Mouse (Mus musculus) intestine, embryonic 14.5 days (tissue): Measurements from ENCODE around the gene Acadl. TPM values are rescaled to one million over a fixed set of nuclear protein-coding genes. Genes with fewer than 3 reads are reported as not detected.

Experiments
- ATAC-seq: fragments of 200-750 bp; cut with Nextera tagmentation; replicated peaks from 2 replicates; pipeline ENCODE4 v1.8.0; 2017; ENCODE audit warnings: low read depth, moderate number of reproducible peaks, moderate TSS enrichment, moderate library complexity; ENCODE audit not compliant: low FRiP score, low TSS enrichment
- DNase-seq: peaks from one replicate; pipeline ENCODE4 v3.0.0-alpha.2; 2018; ENCODE audit warnings: low spot score
- H3K27ac ChIP-seq: fragments of 300-500 bp; sonication (generic); 2 replicates; pipeline ENCODE4 v1.5.1; 2014; ENCODE audit warnings: low read depth, mild to moderate bottlenecking, control low read depth
- H3K27me3 ChIP-seq: fragments of 300-500 bp; sonication (generic); replicated peaks from 2 replicates; pipeline ENCODE4 v1.6.1; 2014; ENCODE audit warnings: low read length, control low read depth; ENCODE audit not compliant: control insufficient read depth, insufficient read depth
- H3K36me3 ChIP-seq: fragments of 300-500 bp; sonication (generic); 2 replicates; pipeline ENCODE4 v1.6.1; 2014; ENCODE audit warnings: low read length, control low read depth; ENCODE audit not compliant: control insufficient read depth, insufficient read depth
- H3K4me1 ChIP-seq: fragments of 300-500 bp; sonication (generic); replicated peaks from 2 replicates; pipeline ENCODE4 v1.6.1; 2014; ENCODE audit warnings: low read length, control low read depth, mixed read lengths; ENCODE audit not compliant: control insufficient read depth, insufficient read depth
- H3K4me2 ChIP-seq: fragments of 300-500 bp; sonication (generic); 2 replicates; pipeline ENCODE4 v1.6.1; 2014; ENCODE audit warnings: low read length
- H3K4me3 ChIP-seq: fragments of 300-500 bp; sonication (generic); 2 replicates; pipeline ENCODE4 v1.5.1; 2014; ENCODE audit warnings: low read depth, low read length, control low read depth, mixed read lengths
- H3K9ac ChIP-seq: fragments of 300-500 bp; sonication (generic); 2 replicates; pipeline ENCODE4 v1.6.1; 2014; ENCODE audit warnings: mild to moderate bottlenecking, low read length
- H3K9me3 ChIP-seq: fragments of 300-500 bp; sonication (generic); 2 replicates; pipeline ENCODE4 v1.6.1; 2016; ENCODE audit warnings: low read length, control low read depth; ENCODE audit not compliant: control insufficient read depth
- WGBS: fragments of 180-500 bp; shearing (Covaris S2); extraction: QIAGEN DNeasy Blood & Tissue Kit; methylation state at CpG from one replicate; pipeline ENCODE4 v1.1.7; 2014; 5-methylcytosine and 5-hydroxymethylcytosine counted together
- polyA plus RNA-seq: library from polyadenylated mRNA; unstranded; fragments of >200 nt; fragmentation: Nextera tagmentation; extraction: Ambion mirVana; gene quantifications from 2 replicates; pipeline ENCODE4 v1.2.1, GENCODE M21; 2014

The Acadl gene
- polyA plus RNA-seq, 1 experiment from 2014 or later = 121 TPM

DNA sequence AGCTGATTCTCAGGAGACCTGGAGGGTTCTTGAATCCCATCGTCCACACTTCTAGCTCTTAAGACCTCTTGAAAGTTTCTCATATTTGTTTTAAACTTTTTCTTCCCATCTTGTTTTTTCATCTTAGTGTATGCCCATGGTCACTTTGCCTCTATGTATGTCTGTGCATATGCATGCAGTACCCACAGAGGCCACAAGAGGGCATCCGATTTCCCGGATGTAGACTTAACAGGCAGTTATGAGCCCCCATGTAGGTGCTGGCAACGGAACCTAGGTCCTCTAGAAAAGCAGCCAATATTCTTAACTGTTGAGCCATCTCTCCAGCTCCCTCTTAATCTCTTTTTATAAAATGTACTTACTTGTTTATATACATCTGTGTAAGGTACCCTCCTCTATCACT is 15.6 kb downstream of the Acadl start:
- ATAC-seq (no peak), DNase-seq (no peak)
- Histone ChIP-seq H3K27me3 (no peaks in the 10 kb centered on the region), H3K4me3 (no peak overlapping the region), H3K36me3 (peaks cover 68% of the 10 kb centered on the region), H3K27ac (no peak overlapping the region), H3K9me3 (peaks cover 8% of the 10 kb centered on the region), H3K4me1 (no peaks in the 10 kb centered on the region), H3K9ac (no peak overlapping the region), H3K4me2 (no peak overlapping the region)
- 92% methylated on average over 4 of the region's 4 CpGs for WGBS

DNA sequence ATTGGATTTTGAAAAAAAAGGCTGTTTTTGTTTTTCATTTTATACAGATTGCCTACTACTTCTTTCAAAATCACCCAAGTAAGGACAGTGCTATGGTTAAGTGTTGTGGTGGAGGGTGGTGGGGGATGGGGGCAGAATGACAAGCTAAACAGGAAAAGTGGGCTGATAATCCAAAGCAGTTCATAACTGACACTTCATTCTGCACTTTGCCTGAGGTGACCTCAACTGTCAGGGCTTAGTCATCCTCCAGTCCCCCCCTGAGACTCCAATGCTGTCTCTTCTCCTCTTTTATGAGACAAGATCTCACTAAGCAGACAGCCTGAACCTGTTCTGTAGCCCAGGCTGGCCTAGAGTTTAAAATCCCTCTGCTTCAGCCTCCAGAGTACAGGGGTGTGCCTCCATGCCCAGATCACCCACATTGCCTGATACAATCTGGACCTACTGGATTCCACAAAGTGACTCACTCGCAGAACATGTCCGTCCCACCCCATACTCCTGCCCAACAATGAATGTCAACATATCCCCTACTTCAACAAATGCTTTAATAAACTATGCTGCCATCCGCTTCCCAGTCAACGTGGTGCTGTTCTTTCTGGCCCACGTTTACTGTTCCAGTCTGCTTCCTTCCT is 17.3 kb downstream of the Acadl start:
- H3K27me3 ChIP-seq = no peaks in the 10 kb centered on the region
- H3K4me2 ChIP-seq = no peak overlapping the region
- no peak overlapping the region for H3K9ac ChIP-seq
- no peak for DNase-seq
- peaks cover 8% of the 10 kb centered on the region for H3K9me3 ChIP-seq
- H3K4me3 ChIP-seq = no peak overlapping the region
- H3K27ac ChIP-seq = no peak overlapping the region
- no peaks in the 10 kb centered on the region for H3K4me1 ChIP-seq
- no peak; the same call in 1 of the 2 replicates for ATAC-seq
- H3K36me3 ChIP-seq = peaks cover 62% of the 10 kb centered on the region
- WGBS = 86% methylated on average over 5 of the region's 5 CpGs

DNA sequence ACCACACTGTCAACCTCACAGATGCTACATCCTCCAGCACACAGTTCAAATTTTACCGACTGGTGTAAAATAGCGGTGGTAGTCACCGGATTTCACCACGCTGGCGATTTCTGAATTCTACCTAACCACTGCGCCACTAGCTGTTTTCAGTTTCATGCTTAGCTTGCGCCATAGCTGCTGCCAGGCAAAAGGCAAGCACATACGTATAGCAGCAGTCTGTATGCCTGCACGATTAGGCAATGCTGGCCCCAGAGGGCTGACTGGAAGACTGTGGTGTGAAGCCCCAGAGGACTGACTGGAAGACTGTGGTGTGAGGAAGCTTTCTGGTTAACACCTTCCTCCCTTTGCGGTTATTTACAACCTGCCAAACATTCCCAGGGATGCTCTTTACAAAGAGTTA is 21.1 kb downstream of the Acadl start:
- no peak for DNase-seq
- H3K27me3 ChIP-seq = no peaks in the 10 kb centered on the region
- peaks cover 37% of the 10 kb centered on the region for H3K36me3 ChIP-seq
- H3K9ac ChIP-seq = no peak overlapping the region
- H3K4me3 ChIP-seq = no peak overlapping the region
- H3K4me2 ChIP-seq = no peak overlapping the region
- 84% methylated on average over 10 of the region's 10 CpGs for WGBS
- H3K9me3 ChIP-seq = no peaks in the 10 kb centered on the region
- ATAC-seq = no peak
- peaks cover 3% of the 10 kb centered on the region; the same call in 1 of the 2 replicates for H3K4me1 ChIP-seq
- no peak overlapping the region for H3K27ac ChIP-seq

DNA sequence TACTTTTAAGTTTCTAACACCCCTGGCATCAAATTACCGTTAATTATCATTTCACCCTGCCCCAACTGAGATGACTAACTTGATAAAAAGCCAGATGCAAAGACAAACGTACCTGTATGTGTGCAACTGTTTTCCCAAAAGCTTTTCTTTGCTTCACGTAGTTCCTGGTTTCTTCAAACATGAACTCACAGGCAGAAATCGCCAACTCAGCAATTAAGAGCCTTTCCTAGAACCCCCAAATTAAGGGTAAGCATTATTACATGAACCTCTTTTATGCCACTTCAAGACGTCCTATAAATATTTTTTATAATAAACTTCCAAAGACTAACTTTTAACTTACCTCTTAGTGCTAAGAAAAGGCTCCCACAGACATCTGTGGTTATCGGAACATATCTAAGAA is 21.6 kb downstream of the Acadl start:
- Histone ChIP-seq H3K36me3 (peaks cover 33% of the 10 kb centered on the region), H3K27me3 (no peaks in the 10 kb centered on the region), H3K27ac (no peak overlapping the region), H3K4me3 (no peak overlapping the region), H3K9me3 (no peaks in the 10 kb centered on the region), H3K4me1 (peaks cover 3% of the 10 kb centered on the region; the same call in 1 of the 2 replicates), H3K9ac (no peak overlapping the region), H3K4me2 (no peak overlapping the region)
- no peak for ATAC-seq
- no peak for DNase-seq
- WGBS = 83% methylated on average over 6 of the region's 6 CpGs

DNA sequence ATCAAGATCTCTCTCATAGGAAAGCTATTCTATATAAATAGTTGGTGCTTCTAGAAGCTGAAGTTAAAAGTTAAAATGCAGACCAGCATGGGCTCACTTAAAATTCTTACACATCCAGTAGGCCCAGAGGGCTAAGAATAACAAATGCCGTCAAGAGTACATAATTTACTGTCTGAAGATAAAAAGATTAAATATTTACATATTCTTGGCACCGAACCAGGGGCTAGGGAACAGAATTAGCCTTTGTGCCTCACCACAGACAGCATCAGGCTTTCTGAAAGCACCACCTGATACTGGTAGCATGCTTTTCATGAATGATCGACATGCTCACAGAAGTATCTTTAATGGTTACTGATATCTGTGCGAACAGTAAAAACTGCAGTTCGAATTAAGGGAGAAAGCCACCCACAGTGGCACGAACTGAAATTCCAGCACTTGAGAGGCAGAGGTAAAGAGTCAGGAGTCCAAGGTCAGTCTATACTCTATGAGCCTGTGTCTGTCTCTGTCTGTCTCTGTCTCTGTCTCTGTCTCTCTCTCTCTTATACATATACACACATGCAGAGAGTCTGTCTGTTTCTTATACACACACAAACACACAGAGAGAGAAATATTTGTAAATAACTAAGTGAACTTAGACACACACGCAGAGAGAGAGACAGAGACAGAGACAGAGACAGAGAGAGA is 23.2 kb downstream of the Acadl start:
- Histone ChIP-seq H3K9ac (no peak overlapping the region), H3K36me3 (peaks cover 28% of the 10 kb centered on the region), H3K4me2 (no peak overlapping the region), H3K4me1 (peaks cover 3% of the 10 kb centered on the region; the same call in 1 of the 2 replicates), H3K4me3 (no peak overlapping the region), H3K9me3 (no peaks in the 10 kb centered on the region), H3K27me3 (no peaks in the 10 kb centered on the region), H3K27ac (no peak overlapping the region; the same call in 1 of the 2 replicates)
- no peak for DNase-seq
- no peak for ATAC-seq
- WGBS = 29% methylated on average over 7 of the region's 7 CpGs

DNA sequence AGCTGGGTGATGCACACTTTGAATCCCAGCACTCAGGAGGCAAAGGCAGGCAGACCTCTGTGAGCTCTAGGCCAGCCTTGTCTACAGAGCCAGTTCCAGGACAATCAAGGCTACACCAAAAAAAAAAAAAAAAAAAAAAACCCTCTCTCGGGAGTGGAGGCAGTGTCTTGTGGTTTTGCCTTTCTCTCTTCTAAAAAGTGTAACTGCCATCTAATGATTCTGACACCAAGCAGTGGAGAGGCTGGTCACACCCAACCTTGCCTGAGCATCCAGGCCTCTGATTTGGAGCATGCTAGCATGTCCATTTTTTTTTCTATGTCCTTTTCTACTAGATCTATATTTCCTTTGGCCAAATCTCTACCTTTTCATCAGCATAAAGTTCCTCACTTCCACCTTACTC is 23.9 kb downstream of the Acadl start:
- peaks cover 4% of the 10 kb centered on the region; the same call in 1 of the 2 replicates for H3K4me1 ChIP-seq
- H3K27me3 ChIP-seq = no peaks in the 10 kb centered on the region
- ATAC-seq (no peak), DNase-seq (no peak)
- peak overlapping the region; percentile 27; the same call in 1 of the 2 replicates for H3K27ac ChIP-seq
- H3K4me2 ChIP-seq = no peak overlapping the region
- H3K4me3 ChIP-seq = no peak overlapping the region
- no peak overlapping the region for H3K9ac ChIP-seq
- H3K9me3 ChIP-seq = no peaks in the 10 kb centered on the region
- H3K36me3 ChIP-seq = peaks cover 26% of the 10 kb centered on the region
- 36% methylated on average over 1 of the region's 1 CpGs for WGBS

DNA sequence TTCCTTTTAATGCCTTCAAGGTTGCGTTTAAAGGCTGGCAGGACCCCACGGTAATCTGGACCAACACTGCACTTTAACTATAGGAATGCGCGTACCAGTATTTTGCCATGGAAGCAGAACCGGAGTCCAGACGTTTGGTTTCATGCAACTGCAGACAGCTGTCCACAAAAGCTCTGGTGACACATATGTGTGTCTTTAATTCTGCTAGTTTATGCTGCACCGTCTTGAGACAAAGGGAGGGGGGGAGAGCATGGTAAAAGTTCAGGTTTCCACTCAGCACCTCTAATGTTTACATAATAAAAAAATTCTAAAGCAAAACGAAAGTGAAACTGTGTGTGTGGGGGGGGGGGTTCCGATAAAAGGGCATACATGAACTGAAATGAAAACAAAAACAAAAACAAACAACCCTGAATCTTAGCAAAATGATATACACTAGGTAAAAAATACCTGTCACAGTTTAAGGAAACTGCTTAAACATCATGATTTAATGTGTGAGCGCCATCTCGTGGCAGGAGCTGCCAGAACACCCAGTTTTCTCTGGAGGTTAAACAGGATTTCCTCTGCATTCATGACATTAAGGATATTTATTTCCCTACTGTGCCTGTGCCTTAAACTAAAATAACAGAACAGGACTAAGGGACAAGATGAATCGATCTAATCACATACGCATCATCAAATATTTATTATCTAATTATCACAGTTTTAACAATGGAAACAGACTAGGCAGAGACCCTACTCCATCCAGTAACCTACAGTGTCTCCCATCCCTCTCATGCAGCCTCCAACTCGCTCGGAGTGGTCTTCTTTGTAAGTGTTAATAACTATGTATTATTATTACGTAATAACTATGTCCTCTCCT is 24.7 kb downstream of the Acadl start:
- Histone ChIP-seq H3K9ac (no peak overlapping the region), H3K27ac (no peak overlapping the region), H3K4me2 (peak overlapping the region; percentile 31), H3K9me3 (no peaks in the 10 kb centered on the region), H3K27me3 (no peaks in the 10 kb centered on the region), H3K36me3 (peaks cover 26% of the 10 kb centered on the region), H3K4me1 (peaks cover 10% of the 10 kb centered on the region; the same call in 1 of the 2 replicates), H3K4me3 (no peak overlapping the region)
- ATAC-seq (0 out of 2 replicates have a peak, but pooled peaks have one; percentile 47), DNase-seq (peak; percentile 85)
- WGBS = 46% methylated on average over 16 of the region's 16 CpGs

DNA sequence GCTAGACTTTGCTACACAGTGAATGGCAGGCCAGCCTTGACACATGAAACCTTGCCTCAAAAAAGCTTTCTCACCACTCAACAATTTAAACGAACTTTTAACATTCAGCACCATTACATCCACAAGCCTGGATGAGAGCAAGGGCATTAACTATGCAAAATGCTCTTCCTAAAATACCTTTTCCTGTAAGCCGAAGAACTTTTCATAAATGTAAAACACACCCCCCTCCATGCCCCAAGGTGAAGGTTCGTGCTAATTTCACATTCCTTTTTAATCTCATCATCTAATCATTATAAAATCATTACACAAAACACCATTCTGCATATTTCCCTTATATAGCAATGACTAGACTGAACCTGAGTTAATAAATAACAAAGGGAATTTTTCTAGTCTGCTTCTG is 25.9 kb downstream of the Acadl start:
- Histone ChIP-seq H3K9me3 (no peaks in the 10 kb centered on the region), H3K4me2 (no peak overlapping the region), H3K27ac (no peak overlapping the region), H3K36me3 (peaks cover 19% of the 10 kb centered on the region), H3K9ac (no peak overlapping the region), H3K27me3 (no peaks in the 10 kb centered on the region), H3K4me3 (no peak overlapping the region), H3K4me1 (peaks cover 17% of the 10 kb centered on the region; the same call in 1 of the 2 replicates)
- DNase-seq (no peak), ATAC-seq (no peak)
- WGBS = 79% methylated on average over 3 of the region's 3 CpGs
